Mouse (Mus musculus): ENCODE measurements around the gene Zfp169.
"Not testable (repeated sequence)": the region's sequence is repeated elsewhere in the genome, so short reads cannot be mapped to it uniquely, and the experiment has no call there.

Zfp169 gene

GRCm38 (mm10) chr13:48513003-48513929 is at the start of gene Zfp169, which contains the start of gene A830005F24Rik:
Zfp169 (minus strand) TSS chr13:48513451.
A830005F24Rik (plus strand) TSS chr13:48513570.
- no peak for DNase-seq (ENCODE audit: low spot score)

- DNase-seq (ENCODE audit: low spot score) = no peak
These were observed 49.1 kb upstream of the Zfp169 start for GRCm38 (mm10) chr13:48562336-48562735.

- DNase-seq (ENCODE audit: low spot score) = no peak
These were observed 48.2 kb upstream of the Zfp169 start for GRCm38 (mm10) chr13:48561481-48561880.

GRCm38 (mm10) chr13:48555976-48556375 is 42.7 kb upstream of the Zfp169 start:
- no peak for DNase-seq (ENCODE audit: low spot score)

- no peak for DNase-seq (ENCODE audit: low spot score)
These were observed 41.3 kb upstream of the Zfp169 start for GRCm38 (mm10) chr13:48554552-48554951.

- DNase-seq (ENCODE audit: low spot score) = no peak
These were observed 40.3 kb upstream of the Zfp169 start for GRCm38 (mm10) chr13:48553511-48553910.

GRCm38 (mm10) chr13:48552181-48553090 is 39.2 kb upstream of the Zfp169 start:
- peak; percentile 62 for DNase-seq (ENCODE audit: low spot score)

GRCm38 (mm10) chr13:48548296-48548695 is 35.0 kb upstream of the Zfp169 start:
- DNase-seq (ENCODE audit: low spot score) = no peak

- no peak for DNase-seq (ENCODE audit: low spot score)
These were observed 34.4 kb upstream of the Zfp169 start for GRCm38 (mm10) chr13:48547623-48548022.

- peak; percentile 99 for DNase-seq (ENCODE audit: low spot score)
These were observed 33.2 kb upstream of the Zfp169 start for GRCm38 (mm10) chr13:48546330-48546917.

GRCm38 (mm10) chr13:48545476-48546281 is 32.4 kb upstream of the Zfp169 start:
- DNase-seq (ENCODE audit: low spot score) = peak; percentile 96

- DNase-seq (ENCODE audit: low spot score) = no peak
These were observed 31.6 kb upstream of the Zfp169 start for GRCm38 (mm10) chr13:48544867-48545266.

GRCm38 (mm10) chr13:48544391-48544790 is 31.1 kb upstream of the Zfp169 start:
- no peak for DNase-seq (ENCODE audit: low spot score)

- DNase-seq (ENCODE audit: low spot score) = no peak
These were observed 27.2 kb upstream of the Zfp169 start for GRCm38 (mm10) chr13:48540488-48540887.

GRCm38 (mm10) chr13:48533441-48533840 is 20.2 kb upstream of the Zfp169 start:
- no peak for DNase-seq (ENCODE audit: low spot score)

GRCm38 (mm10) chr13:48531448-48531847 is 18.2 kb upstream of the Zfp169 start:
- no peak for DNase-seq (ENCODE audit: low spot score)

GRCm38 (mm10) chr13:48530685-48531084 is 17.4 kb upstream of the Zfp169 start:
- no peak for DNase-seq (ENCODE audit: low spot score)

GRCm38 (mm10) chr13:48529028-48529427 is 15.8 kb upstream of the Zfp169 start:
- DNase-seq (ENCODE audit: low spot score) = no peak

- no peak for DNase-seq (ENCODE audit: low spot score)
These were observed 15.0 kb upstream of the Zfp169 start for GRCm38 (mm10) chr13:48528123-48528871.

- no peak for DNase-seq (ENCODE audit: low spot score)
These were observed 12.5 kb upstream of the Zfp169 start for GRCm38 (mm10) chr13:48525745-48526144.

- not testable (repeated sequence) for DNase-seq (ENCODE audit: low spot score)
These were observed 5.9 kb upstream of the Zfp169 start for GRCm38 (mm10) chr13:48519122-48519521.
